Mouse (Mus musculus) testis, adult 2 months (tissue): ENCODE results near the gene Ankrd23.

ENCODE experiments used
- CTCF ChIP-seq: fragments of 200-500 bp; IDR thresholded peaks from 2 replicates; pipeline ENCODE4 v1.5.1; 2012; ENCODE audit warnings: low read depth, mild to moderate bottlenecking, inconsistent platforms, low read length, moderate library complexity; ENCODE audit not compliant: control insufficient read depth, insufficient read depth, insufficient replicate concordance
- POLR2A ChIP-seq: fragments of 200-500 bp; IDR thresholded peaks from 2 replicates; pipeline ENCODE4 v1.6.1; 2012; ENCODE audit warnings: low read depth, mild to moderate bottlenecking, inconsistent platforms, low read length, moderate library complexity; ENCODE audit not compliant: control insufficient read depth

DNA sequence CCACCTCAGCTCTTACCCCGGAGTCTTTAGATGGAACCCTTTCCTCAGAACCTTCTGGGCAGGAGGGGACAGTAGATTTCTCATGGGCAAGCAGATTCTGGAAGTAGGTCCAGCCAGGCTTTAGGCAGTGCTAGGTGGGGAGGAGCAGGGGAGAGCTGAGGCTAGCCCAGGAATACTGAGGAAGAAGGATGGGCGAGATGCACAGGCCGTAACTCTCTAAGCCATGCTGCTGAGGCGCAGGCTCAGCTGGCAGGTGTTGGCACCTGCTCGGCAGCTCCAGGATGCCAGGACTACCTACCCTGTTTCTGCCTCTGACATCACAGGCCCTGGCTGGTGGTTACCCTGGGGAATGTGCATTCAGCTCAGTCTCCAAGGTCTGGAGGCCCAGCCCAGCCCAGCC is 33.6 kb upstream of the Ankrd23 start:
- TF ChIP-seq POLR2A = no peak
- TF ChIP-seq CTCF = no peak
